Mouse (Mus musculus) cerebellum, adult 11 months (tissue): ENCODE data around the gene Adarb2.
"Not testable (repeated sequence)": the region's sequence is repeated elsewhere in the genome, so short reads cannot be mapped to it uniquely, and the experiment has no call there.

Experiments
- DNase-seq: peaks from one replicate; pipeline ENCODE4 v3.0.0; 2022

Adarb2 gene

DNA sequence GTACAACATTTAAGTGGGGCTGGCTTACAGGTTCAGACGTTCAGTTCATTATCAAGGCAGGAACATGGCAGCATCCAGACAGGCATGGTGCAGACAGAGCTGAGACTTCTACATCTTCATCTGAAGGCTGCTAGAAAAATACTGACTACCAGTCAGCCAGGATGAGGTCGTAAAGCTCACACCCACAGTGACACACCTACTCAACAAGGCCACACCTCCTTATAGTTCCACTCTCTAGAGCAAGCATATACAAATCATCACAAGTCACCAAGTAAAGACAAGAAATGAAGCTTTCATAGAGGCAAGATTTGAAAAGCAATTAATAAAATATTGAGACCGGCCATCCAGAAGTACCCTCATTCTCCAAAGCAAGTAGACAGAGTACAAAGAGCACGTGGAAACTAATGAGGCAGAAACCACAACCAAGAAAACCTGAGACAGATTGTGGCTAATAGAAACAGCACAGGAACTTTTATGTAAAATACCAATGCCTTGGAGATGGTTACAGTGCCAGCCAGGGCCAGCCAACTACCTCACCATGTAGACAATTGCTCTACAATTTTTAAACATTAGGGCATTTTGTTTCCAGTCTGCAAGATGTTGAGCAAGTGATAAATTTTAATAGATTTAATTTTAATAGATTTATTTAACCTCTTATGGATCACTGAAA lies 394.4 kb downstream of the Adarb2 start:
- no peak for DNase-seq

DNA sequence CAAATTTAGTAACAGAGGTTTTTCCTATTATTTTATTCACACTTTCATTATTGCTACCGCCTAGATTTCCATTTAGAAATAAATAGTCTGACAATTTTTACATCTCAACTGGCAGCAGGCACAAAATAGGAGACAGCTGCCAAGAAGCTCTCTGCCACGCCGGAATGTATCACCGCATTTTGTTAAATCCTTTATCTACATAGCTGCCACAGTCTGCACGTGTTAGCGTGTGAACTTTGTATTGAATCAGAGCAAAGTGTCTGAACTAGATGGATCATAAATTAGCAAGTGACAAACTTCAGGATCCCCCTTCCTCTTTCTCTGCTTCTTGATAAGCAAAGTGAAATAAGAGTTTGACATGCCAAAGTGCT lies 395.0 kb downstream of the Adarb2 start:
- DNase-seq = no peak

DNA sequence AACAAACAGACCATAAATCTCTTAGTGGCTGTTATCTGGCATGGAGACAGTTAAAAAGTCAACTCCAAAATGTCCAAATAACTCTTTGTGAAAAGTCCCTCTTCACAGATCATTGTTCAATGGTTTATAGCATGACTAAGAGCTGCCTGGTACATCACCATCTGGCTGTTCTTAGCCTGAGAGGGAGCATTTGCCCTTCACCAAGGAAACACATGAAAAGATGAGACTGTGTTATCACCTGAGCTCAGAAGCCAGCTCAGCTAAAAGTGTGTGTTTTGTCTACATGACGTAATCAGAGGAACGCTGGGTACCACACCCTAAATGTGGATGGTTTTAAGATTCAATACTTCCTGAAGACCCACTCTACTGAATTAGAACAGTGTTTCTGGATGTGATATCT lies 403.0 kb downstream of the Adarb2 start:
- no peak for DNase-seq

DNA sequence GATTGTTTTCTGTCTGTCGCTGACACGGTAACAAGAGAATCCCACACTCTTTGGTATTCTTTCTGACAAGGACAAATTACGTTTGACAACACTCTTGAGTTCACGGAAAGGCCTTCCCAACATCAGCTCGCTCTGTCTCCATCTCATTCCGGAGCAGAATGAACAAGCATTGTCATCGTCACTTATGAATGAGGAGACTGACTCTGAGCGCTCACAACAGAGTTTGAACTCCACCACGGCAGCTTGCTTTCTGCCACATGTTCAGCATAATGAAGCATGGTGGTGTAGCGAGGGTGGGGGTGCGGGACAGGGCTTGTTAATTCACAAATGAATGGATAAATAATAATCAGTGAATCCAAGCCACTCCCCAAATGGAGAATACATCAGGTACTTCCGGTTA lies 405.4 kb downstream of the Adarb2 start:
- no peak for DNase-seq

DNA sequence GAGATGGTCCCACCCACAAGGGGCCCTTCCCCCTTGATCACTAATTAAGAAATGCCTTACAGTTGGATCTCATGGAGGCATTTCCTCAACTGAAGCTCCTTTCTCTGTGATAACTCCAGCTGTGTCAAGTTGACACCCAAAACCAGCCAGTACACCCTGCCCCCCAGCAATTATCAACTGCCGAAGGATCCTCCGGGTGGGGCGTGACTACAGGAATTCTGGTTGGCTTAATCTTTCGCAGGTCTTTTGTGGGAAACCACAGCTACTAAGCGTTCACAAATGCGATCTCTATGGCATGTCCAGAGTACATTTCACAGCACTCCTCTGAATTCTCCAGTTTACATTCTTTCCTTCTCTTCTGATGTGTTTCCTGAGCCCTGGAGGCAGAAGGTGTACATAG lies 406.3 kb downstream of the Adarb2 start:
- not testable (repeated sequence) for DNase-seq

DNA sequence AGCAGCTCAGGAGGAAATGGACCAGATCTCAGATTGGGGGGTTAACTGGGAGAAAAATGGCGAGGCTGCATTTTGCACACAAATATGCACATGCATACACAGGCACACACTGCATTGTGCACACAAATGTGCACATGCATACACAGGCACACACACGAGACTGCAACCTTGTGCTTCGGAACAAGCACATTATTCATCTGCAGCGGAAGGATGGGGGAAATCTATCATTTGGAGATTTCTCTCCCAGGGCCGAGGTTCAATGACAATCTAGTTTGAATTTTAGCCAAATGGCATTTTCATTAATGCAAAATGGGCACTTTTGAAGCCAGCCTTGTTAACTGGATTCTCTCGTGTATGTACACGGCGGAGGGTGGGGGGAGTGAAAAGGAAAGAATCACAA lies 408.3 kb downstream of the Adarb2 start:
- DNase-seq = no peak

DNA sequence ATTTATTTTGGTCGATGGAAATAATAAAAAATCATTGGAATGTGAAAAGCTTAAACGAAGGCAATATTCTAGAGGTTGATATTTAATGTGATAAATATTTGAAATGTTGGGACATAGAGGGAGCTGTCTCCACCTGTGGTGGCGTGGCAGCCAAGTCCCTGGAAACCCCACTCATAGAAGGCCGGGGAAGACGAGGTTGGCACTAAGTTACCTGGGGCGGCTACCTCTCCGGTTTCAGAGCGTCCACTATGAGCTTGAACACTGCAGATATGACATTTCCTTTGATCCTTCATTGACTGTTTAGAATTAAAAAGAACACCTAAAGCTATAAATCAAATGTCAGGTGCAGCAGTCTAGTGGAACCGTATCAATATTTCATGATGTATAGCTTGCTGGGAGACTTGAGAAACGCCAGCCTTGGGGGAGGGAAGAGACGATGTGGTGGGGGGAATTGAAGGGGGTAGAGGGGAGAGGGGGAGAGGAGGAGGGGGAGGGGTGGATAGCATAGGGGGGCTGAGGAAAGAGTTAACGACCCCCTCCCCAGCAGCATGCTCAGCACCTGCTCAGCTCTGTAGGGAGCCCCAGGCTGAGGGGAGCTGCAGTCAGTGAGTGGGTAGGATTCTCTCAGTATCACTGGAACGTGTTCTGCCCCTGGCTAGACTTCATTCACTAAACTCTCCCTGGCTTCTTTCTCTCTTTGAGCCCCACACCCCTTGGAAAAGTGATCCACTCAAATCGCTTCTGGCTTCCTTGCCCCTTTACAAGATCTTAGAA lies 410.1 kb downstream of the Adarb2 start:
- DNase-seq = no peak

DNA sequence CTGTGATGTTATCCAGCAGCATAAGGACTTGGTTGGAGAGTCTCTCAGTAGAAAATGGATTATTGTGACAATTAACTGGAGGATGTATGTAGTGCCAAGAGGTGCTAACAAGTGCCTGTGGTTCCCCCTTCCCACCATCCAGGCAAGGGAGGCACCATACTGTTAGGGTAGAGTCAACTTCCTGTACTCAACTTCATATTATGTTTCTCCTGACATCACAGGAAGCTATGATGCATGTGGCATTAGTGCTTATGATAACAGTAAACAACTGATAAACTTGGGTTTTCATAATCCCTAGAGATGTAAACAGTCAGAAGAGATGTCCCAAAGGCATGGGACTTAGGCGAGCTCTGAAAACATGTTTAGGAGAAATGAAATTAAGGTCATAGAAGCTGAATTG lies 414.0 kb downstream of the Adarb2 start:
- no peak for DNase-seq

DNA sequence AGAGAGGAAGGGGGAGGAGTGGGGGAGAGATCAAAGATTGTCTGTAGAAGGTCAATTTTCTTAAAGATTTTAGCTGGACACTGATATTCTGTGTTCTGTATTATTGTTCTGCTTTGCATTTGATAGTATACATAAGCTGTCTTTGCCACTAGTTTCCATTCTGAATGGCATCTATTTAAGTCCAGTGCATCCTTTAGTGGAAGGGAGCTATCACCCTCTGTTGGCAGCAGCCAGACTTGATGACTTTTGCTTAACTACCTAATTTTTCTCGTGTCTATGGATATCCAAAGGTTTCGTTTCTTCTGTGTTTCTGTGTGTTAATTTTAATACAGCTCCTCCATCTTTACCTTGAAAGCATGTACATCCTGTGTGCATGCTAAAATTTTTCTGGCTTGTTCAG lies 419.6 kb downstream of the Adarb2 start:
- DNase-seq = no peak

DNA sequence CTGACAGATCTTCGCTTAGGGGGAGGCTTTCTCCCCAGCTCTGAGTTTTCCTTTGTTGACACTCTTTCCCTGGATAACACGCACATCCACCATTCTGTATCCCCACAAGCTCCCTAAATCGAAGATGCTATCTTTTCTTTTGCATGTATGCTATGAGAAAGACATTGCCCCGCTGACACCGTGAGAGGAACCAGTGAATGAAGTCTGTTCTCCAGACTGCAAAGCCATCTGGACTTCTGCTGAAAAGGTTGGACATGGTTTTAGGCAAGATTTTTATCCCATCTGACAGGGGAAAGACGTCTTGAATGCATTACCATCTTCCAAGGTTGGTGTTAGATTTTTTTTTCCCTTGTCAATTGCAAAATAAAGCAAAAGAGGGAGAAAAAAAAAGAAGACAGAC lies 426.9 kb downstream of the Adarb2 start:
- no peak for DNase-seq

DNA sequence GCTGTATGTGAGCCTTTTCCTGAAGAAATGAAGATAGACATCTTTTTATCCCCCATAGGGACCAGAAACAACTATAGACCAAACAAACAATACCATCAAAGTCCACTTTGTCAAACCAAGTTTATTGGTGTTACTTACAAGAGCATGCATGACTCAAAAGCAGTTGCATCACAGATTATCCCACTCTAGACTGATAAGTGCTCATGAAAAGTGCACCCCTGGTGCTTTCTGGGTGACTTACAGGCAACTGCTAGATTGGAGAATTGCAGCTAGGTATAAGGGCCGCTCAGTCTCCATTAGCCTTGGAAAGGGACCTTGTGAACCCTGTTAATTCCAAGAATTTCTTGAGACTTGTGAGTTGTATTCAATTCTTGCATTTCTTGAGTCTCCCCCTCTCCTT lies 429.0 kb downstream of the Adarb2 start:
- no peak for DNase-seq

DNA sequence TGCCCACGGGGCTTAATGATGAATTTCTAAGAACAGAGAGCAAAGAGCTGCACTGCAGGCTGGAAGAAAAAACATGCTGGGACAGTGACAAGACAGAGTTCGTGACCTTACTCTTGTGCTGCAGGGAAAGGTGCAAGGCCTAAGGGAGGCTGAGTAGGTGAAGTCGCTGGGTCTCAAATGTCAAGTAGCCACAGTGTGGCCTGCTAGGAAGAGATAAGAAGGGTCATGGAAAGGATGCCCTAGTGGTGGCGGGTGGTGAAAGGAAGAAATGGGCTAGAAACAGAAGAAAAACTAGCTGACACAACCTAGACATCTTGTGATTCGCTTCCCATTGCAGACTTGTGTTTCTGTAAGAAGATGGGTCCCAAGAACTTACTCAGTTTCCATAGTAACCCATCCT lies 429.4 kb downstream of the Adarb2 start:
- no peak for DNase-seq

DNA sequence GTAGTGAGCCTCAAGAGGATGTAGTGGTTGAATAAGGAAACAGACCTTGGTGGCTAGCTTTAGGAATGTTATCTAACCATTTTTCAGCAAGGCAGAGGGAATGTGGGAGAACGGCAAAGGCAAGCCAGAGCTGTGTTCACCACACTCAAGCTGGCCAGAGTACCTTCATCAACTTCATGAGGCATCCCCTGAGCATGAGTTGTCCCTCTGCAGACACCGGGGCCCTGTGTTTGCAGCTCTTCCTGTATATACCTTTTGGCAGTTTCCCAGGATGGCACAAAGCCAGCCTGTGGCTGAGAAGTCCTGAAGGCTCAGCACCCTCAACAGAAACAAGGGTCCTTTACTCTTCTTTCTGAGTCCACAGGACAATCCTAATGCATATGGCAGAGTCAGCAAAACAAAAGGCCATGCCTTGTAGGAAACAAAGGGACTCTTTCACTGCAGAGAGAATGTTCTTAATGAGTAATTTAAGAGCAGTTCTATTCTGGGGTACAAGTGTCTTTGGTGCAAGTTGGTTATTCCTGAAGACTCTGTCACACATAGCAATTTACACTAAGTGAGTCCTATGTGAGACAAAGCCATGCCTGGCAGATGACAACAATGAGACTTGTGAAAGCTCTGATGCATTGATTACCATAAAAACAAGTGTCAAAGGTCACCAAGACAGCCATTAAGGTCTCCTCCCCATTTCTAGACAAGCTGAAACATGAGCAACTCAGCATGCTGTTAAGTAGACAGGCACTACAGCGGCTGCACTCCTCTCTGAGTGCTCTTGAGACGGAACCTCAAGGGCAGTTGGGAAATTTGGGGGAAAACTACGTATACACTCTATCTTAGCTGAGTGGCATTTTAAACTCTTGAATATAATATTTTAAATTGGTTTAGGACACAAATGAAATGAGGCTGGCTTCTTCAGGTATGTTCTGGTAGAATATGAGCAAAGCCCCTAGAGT lies 431.0 kb downstream of the Adarb2 start:
- no peak for DNase-seq

DNA sequence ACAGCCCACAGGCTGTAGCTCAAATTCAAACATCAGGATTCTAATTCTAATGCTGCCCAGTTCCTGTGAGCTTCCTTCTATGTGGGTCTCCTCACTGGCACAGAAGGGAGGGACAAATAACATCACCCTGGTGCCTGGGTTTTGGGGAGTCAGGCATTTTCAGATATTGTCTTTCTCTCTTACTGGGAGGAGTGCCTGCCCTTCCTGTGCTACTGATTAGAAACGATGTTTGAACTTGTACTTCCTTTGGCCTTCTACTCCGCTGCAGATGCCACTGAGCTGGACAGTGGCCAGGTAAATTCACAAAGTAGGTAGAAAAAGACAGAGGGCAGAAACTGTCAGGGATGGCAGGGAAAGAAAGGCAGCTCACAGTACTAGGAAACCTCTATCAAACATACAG lies 439.4 kb downstream of the Adarb2 start:
- no peak for DNase-seq

DNA sequence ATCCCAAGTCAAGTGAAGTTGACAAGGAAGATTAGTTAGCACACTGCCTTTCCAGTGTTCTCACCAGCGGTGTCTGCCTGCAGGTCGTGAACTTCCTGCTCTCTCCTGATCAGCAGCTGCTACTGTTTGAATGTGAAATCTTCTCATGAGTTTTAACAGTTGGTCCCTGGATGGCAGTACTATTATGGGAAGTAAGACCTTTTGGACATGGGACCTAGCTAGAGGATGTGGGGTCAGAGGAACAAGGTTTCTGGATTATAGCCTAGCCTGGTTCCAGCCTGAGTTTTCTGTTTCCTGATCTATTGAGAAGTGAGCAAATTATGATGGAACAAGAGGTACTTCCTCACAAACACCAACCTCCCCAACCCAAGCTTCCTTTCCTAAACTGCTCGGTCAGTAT lies 441.3 kb downstream of the Adarb2 start:
- no peak for DNase-seq

DNA sequence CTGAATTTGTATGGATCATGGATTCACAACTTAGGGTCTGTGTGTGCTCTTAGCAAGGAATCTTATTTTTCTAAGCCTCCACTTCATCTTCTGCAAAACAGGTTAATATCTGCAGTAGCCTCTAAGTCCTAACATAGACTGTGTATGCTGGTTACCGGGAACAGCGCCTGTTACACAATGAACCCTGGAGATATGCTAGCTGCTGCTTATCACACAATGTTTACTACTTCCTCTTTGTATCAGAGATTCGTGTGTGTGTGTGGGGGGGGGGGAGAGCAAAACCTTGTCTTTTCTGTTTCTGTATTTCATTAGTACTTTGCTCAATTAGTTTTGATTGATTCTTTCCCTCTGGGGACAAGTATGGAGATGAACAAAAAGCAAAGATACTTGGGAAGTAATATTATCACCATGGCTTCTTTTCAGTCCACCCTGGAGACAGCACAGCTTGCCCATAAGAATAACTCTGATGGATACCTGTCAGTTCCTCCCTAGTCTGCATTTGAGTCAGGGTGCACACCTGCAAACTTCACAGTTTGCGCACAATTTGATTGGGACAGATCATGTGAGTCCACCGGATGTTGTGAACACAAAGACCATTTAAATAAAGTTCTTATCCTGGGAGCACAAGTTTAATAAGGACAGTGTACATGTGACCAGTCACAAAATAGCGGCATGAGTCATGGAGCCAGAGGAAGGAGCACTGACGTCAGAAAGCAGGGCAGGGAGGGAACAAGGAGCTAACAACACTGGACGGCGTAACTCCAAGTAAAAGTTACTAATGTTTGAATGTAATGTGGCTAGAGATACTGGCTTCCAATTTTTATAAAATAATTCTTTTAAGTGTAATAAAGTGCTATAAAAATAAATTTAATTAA lies 442.4 kb downstream of the Adarb2 start:
- no peak for DNase-seq

DNA sequence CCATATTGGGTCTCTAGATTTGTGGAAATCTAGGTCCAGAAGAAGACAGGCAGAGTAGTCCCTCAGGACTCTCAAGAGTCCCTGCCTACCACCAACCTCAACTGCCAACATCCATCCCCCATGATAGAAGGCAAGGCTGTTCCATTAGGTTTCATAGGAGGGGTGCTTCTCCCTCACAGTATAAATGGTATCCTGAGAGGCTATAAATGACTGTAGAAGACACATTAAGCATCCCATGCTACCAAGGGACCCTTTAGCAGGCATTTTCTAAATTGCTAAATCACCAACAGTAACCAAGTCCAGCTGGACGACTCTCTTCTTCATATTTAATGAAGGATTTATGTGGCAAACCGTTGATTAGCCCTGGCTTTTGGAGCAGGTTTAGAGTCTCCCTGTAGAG lies 446.6 kb downstream of the Adarb2 start:
- no peak for DNase-seq

DNA sequence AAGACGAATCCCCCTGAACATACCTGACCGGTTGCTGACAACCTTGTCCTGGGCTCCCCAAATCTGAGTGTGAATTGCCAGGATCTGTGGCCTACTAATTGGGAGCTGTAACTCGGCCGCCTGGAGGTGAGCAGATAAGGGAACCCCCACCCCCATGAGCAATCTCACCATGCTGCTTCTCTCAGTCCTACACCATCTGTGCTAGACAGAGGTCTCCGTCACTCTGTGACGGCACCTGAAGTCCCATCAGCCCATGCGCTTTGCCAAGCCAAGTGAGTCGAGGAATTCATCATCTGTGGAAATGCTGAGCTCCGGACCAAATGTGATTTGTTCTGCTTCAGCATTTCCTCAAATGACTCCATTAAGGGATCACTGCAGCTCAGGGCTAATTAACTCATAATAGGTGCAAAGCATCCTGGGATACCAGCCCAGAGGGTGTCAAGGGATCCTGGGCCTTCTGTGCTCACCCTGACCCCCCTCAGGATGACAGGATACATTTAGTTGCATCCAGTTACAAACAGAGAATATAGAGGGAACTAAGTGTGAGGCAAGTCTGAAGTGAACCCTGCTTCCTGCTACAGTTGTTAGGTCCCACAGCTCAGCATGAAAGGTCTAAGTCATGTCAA lies 462.1 kb downstream of the Adarb2 start:
- DNase-seq = no peak

DNA sequence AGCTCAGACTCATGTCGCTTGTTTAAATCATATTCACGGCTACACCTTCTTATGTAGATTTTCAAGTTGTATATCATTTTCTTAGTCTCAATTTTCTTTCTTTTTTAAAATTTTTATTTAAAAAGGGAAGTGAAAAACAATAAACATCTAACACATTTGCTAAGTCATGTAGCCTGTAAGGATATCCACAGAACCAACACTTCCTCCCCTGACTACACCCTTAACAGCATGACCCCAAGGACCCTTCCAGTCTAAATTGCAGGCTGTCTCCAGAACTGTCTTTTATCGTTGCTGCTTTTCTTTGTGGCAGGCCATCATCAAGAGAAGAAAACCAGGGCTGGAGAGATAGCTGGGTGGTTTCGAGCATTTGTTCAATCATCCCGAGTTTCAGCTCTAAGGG lies 474.5 kb downstream of the Adarb2 start:
- DNase-seq = no peak

DNA sequence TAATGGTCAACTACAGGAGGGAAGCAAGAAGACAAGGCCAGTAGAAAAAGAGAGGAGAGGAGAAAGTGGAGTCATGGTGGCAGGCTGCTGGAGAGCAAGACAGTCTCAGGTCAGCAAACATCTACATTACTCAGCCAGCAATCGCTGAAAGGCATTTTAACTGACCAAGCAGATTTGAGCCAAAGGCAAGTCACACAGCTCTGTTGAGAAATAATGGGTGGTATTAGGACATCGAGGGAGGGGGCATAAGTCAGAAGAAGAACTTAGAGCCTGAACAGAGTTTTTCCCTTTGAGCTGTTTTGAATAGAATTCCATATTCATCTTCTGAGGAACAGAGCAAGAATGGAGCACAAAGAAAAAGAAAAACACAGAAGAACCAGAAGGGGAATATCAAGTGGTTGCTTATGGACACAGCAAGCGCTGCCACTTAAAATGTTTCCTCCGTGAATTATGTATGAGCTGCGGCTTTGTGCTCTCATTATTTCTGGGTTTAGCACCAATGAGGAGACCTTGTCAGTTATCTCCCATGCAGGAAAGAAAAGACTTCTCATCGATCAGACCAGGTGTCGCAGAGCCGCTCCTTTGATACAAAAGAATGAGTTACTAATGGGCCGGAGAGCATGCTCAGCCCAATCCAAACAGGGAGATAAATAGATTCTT lies 477.9 kb downstream of the Adarb2 start:
- DNase-seq = no peak

DNA sequence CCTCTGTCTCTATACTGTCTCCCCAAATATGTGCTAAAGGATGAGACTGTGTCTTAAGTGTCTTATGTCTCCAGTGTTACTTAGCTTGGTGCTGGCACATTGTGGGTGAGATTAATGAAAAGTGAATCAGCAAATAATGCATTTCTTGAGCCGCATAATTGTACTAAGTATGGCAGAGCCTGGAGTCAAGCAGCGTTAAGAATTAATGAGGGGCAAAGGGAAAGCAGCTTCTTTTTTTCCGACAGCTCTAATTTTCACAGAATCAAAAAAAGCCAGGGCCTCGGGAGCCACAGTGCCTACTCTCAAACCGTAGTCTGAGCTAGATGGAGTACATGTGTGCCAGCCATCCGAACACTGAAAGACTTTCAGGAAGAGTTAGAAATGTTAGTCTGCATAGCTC lies 488.8 kb downstream of the Adarb2 start:
- no peak for DNase-seq

DNA sequence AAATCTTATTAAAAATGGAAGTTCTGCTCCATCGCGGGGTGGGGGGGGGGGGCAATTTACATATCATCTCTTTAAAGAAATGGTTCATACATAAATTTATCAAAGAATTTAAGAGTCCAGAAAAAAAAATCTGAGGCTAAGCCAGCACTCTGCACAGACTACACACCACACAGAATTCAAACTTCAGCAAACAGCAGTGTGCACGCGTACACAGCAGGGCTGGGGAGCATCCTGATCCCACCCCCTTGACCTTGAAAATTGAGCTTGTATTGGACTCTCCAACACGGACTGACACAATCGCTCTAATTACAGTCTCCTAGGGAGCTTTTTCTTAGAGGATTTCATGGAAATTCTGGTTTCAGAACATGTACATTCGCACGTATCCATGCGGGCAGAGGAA lies 490.1 kb downstream of the Adarb2 start:
- DNase-seq = no peak
